Mouse (Mus musculus) erythroblast, adult 5-6 weeks (primary cell): ENCODE data around the gene Cdc42ep4. TPM values are rescaled to one million over a fixed set of nuclear protein-coding genes. Genes with fewer than 3 reads are reported as not detected.

Experiments
- ATAC-seq: replicated peaks from 2 replicates; pipeline ENCODE4 v1.8.0; 2016; ENCODE audit warnings: moderate number of reproducible peaks, mild to moderate bottlenecking, moderate TSS enrichment, inconsistent platforms; ENCODE audit not compliant: poor library complexity, low FRiP score, severe bottlenecking
- total RNA-seq, 2 experiments: library from RNA; stranded (forward) in 1 of 2; stranded (reverse) in 1 of 2; fragments of 150-400 nt in 1 of 2; fragments of 200-764, 138-1000 nt in 1 of 2; gene quantifications; 2 replicates each; pipeline versions ENCODE4 v1.2.3 to v1.2.4; 2015 to 2017; ENCODE audit warnings: low replicate concordance in 2 of 2

The Cdc42ep4 gene
- 4.4 and 5.0 TPM in 2 replicates for total RNA-seq (2015; ENCODE audit: low replicate concordance)
- 6.7 and 9.9 TPM in 2 replicates for total RNA-seq (2017; ENCODE audit: low replicate concordance)

GRCm38 (mm10) chr11:113751484-113752084 is at the start of gene Cdc42ep4:
Gene Cdc42ep4 (minus strand): TSS chr11:113751881.
- peak; percentile 78 for ATAC-seq

- ATAC-seq = no peak
Measured at GRCm38 (mm10) chr11:113800026-113800425, 48.3 kb upstream of the Cdc42ep4 start.

GRCm38 (mm10) chr11:113799041-113799447 is 47.4 kb upstream of the Cdc42ep4 start:
- ATAC-seq = peak; percentile 60

- 0 out of 2 replicates have a peak, but pooled peaks have one; percentile 24 for ATAC-seq
Measured at GRCm38 (mm10) chr11:113798011-113798410, 46.3 kb upstream of the Cdc42ep4 start.

- ATAC-seq = no peak
Measured at GRCm38 (mm10) chr11:113797014-113797983, 45.6 kb upstream of the Cdc42ep4 start.

GRCm38 (mm10) chr11:113795846-113796245 is 44.2 kb upstream of the Cdc42ep4 start:
- no peak for ATAC-seq

GRCm38 (mm10) chr11:113791357-113792215 is 39.9 kb upstream of the Cdc42ep4 start:
- no peak for ATAC-seq

GRCm38 (mm10) chr11:113789101-113789500 is 37.4 kb upstream of the Cdc42ep4 start:
- no peak for ATAC-seq

GRCm38 (mm10) chr11:113788183-113788789 is 36.6 kb upstream of the Cdc42ep4 start:
- peak; percentile 76 for ATAC-seq

- no peak for ATAC-seq
Measured at GRCm38 (mm10) chr11:113787432-113788182, 35.9 kb upstream of the Cdc42ep4 start.

GRCm38 (mm10) chr11:113787009-113787408 is 35.3 kb upstream of the Cdc42ep4 start:
- ATAC-seq = no peak

GRCm38 (mm10) chr11:113786395-113786794 is 34.7 kb upstream of the Cdc42ep4 start:
- ATAC-seq = no peak

- ATAC-seq = peak; percentile 54
Measured at GRCm38 (mm10) chr11:113785406-113786171, 33.9 kb upstream of the Cdc42ep4 start.

GRCm38 (mm10) chr11:113784656-113785396 is 33.1 kb upstream of the Cdc42ep4 start:
- no peak for ATAC-seq

- ATAC-seq = no peak
Measured at GRCm38 (mm10) chr11:113782496-113782895, 30.8 kb upstream of the Cdc42ep4 start.

- no peak for ATAC-seq
Measured at GRCm38 (mm10) chr11:113782006-113782405, 30.3 kb upstream of the Cdc42ep4 start.

GRCm38 (mm10) chr11:113779680-113780041 is 28.0 kb upstream of the Cdc42ep4 start:
- no peak for ATAC-seq
